Mouse (Mus musculus) embryonic facial prominence, embryonic 11.5 days (tissue): ENCODE measurements around the gene Mdm2. TPM values are rescaled to one million over a fixed set of nuclear protein-coding genes. Genes with fewer than 3 reads are reported as not detected.
"Not testable (repeated sequence)": the region's sequence is repeated elsewhere in the genome, so short reads cannot be mapped to it uniquely, and the experiment has no call there.

Experiments used
- ATAC-seq: fragments of 200-750 bp; cut with Nextera tagmentation; replicated peaks from 2 replicates; pipeline ENCODE4 v1.8.0; 2017; ENCODE audit warnings: low read depth; ENCODE audit not compliant: insufficient number of reproducible peaks, low FRiP score, low TSS enrichment
- DNase-seq: peaks from one replicate; pipeline ENCODE4 v3.0.0-alpha.2; 2015; ENCODE audit warnings: low spot score
- H3K27ac ChIP-seq: fragments of 300-500 bp; sonication (generic); replicated peaks from 2 replicates; pipeline ENCODE4 v1.5.1; 2014; ENCODE audit warnings: mild to moderate bottlenecking, low read depth, low read length, control low read depth
- H3K27me3 ChIP-seq: fragments of 300-500 bp; sonication (generic); 2 replicates; pipeline ENCODE4 v1.6.1; 2014; ENCODE audit warnings: mild to moderate bottlenecking, low read length, moderate library complexity, mixed read lengths; ENCODE audit not compliant: control insufficient read depth, insufficient read depth
- H3K36me3 ChIP-seq: fragments of 300-500 bp; sonication (generic); replicated peaks from 2 replicates; pipeline ENCODE4 v1.6.1; 2014; ENCODE audit warnings: low read depth, mild to moderate bottlenecking, low read length, moderate library complexity, mixed read lengths; ENCODE audit not compliant: control insufficient read depth, insufficient read depth
- H3K4me1 ChIP-seq: fragments of 300-500 bp; sonication (generic); 2 replicates; pipeline ENCODE4 v1.6.1; 2014; ENCODE audit warnings: low read length, mixed read lengths; ENCODE audit not compliant: control insufficient read depth, insufficient read depth
- H3K4me2 ChIP-seq: fragments of 300-500 bp; sonication (generic); 2 replicates; pipeline ENCODE4 v1.6.1; 2014; ENCODE audit warnings: low read depth, mild to moderate bottlenecking, control low read depth, low read length, moderate library complexity
- H3K4me3 ChIP-seq: fragments of 300-500 bp; sonication (generic); 2 replicates; pipeline ENCODE4 v1.5.1; 2014; ENCODE audit warnings: low read depth, low read length, control low read depth
- H3K9ac ChIP-seq: fragments of 300-500 bp; sonication (generic); replicated peaks from 2 replicates; pipeline ENCODE4 v1.6.1; 2014; ENCODE audit warnings: mild to moderate bottlenecking, control low read depth, low read length
- H3K9me3 ChIP-seq: fragments of 300-500 bp; sonication (generic); replicated peaks from 2 replicates; pipeline ENCODE4 v1.6.1; 2016; ENCODE audit warnings: mild to moderate bottlenecking, low read length, inconsistent platforms, mixed read lengths; ENCODE audit not compliant: control insufficient read depth
- WGBS: fragments of 180-500 bp; shearing (Covaris S2); extraction: QIAGEN DNeasy Blood & Tissue Kit; methylation state at CpG from one replicate; pipeline ENCODE4 v1.1.7; 2014; 5-methylcytosine and 5-hydroxymethylcytosine counted together
- polyA plus RNA-seq: library from polyadenylated mRNA; unstranded; fragments of >200 nt; fragmentation: Nextera tagmentation; extraction: Ambion mirVana; gene quantifications from 2 replicates; pipeline ENCODE4 v1.2.1, GENCODE M21; 2014

Gene Mdm2
- polyA plus RNA-seq, 1 experiment from 2014 or later = 47.7 TPM

DNA sequence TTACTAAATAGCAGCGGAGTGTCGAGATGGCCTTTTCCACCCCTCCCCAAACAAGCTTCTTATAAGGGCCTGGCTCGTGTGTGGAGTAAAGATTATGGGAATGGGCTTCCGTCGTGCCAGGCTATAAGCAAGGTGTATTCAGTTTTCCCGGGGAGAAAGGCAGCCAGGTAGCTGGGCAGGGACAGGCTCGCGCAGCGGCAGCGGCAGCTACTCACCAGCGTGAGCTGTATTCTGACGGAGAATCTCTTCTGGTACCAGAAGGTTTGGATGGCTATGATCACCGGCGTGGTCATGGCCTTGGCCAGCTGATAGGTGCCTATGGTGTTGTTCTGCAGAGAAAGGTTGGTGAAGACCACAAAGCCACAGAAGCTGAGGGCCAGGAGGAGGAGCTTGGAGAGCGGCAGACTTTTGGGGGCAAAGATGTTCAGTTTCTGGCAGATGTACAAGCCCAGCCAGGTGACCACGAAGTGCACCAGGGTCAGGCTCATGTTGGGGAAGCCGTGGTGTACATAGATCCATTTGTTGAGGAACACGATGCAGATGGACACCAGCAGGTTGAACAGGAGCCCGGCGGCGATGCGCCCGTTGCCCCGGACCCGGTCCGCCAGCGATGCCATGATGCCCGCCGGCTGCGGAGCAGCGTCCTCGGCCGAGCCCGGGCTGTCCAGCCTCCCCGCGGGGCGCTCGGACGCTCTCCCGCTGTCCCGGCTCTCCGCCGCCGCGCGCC, 35.2 kb upstream of the Mdm2 start:
- DNase-seq (peak; percentile 17), ATAC-seq (peak; percentile 14)
- H3K4me1 ChIP-seq, H3K36me3 ChIP-seq, H3K27ac ChIP-seq, H3K27me3 ChIP-seq, H3K9me3 ChIP-seq: not testable (repeated sequence)
- Histone ChIP-seq H3K4me2 (peak overlapping the region; percentile 60), H3K4me3 (peak overlapping the region; percentile 50), H3K9ac (peak overlapping the region; percentile 52)
- WGBS = under 1% methylated on average over 14 of the region's 46 CpGs

DNA sequence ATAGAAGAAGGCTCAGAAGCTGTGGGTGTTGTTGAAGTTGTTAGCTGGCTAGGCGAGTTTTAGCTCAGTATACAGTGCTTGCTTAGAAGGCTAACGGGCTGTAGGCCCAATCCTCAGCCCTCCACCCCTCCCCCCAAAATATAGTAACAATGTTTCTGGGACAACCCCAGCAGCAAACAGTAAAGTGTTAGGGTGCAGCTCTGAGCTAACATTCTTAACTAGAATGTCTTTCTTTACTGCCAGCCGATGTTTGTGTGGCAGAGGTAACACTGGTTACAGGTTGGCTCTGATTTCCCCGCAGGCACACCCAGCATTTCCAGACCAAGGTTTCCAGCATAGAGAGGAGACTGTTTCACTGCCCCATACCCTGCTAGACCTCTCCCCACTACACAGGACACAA, 33.4 kb upstream of the Mdm2 start:
- Histone ChIP-seq H3K9me3 (no peaks in the 10 kb centered on the region), H3K4me3 (no peak overlapping the region), H3K4me1 (no peaks in the 10 kb centered on the region; the same call in 1 of the 2 replicates), H3K27me3 (no peaks in the 10 kb centered on the region), H3K9ac (no peak overlapping the region), H3K27ac (no peak overlapping the region), H3K36me3 (peaks cover 2% of the 10 kb centered on the region; the same call in 1 of the 2 replicates), H3K4me2 (no peak overlapping the region)
- no peak for DNase-seq
- WGBS = 86% methylated on average over 4 of the region's 4 CpGs
- no peak for ATAC-seq

DNA sequence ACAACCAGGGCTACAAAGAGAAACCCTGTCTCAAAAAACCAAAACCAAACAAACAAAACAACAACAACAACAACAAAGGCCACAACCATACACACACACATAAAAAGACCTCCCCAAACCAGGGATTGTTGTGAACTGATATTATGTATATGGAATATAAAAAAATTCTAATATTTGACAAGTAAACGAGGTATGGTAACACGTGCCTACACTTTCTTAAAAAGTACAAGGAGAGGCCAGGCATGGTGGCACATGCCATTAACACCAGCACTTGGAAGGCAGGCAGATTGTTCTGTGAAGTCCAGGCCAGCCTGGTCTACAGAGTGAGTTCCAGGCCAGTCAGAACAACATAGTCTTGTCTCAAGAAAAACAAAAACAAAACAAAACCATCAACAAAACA, 32.6 kb upstream of the Mdm2 start:
- H3K27me3 ChIP-seq = no peaks in the 10 kb centered on the region
- peaks cover 4% of the 10 kb centered on the region; the same call in 1 of the 2 replicates for H3K36me3 ChIP-seq
- H3K4me1 ChIP-seq = no peaks in the 10 kb centered on the region; the same call in 1 of the 2 replicates
- H3K27ac ChIP-seq = no peak overlapping the region
- H3K4me2 ChIP-seq = no peak overlapping the region
- no peak for ATAC-seq
- no peak overlapping the region for H3K4me3 ChIP-seq
- no peak for DNase-seq
- no peaks in the 10 kb centered on the region for H3K9me3 ChIP-seq
- H3K9ac ChIP-seq = no peak overlapping the region
- WGBS = 90% methylated on average over 2 of the region's 2 CpGs

DNA sequence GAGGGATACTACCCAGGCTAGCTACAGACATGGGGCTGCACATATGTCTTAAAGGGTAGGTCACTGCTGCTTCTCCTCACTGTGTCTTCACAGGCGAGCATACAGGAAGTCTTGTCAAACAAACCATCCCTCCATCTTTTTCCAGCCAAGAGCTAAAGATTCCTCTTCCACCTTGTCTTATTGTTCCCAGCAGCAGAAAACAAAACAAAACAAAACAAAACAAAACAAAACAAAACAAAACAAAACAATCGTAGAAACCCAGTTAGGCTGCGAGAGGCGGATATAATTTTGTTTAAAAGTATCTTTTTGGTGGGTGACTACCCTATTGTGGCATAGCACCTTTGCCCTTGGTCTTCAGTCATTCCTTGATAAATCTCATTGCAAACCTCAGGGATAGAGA, 32.1 kb upstream of the Mdm2 start:
- H3K27me3 ChIP-seq = no peaks in the 10 kb centered on the region
- no peak overlapping the region for H3K4me2 ChIP-seq
- H3K9me3 ChIP-seq = no peaks in the 10 kb centered on the region
- H3K4me1 ChIP-seq = no peaks in the 10 kb centered on the region; the same call in 1 of the 2 replicates
- WGBS = 93% methylated on average over 4 of the region's 4 CpGs
- H3K36me3 ChIP-seq = peaks cover 5% of the 10 kb centered on the region; the same call in 1 of the 2 replicates
- no peak overlapping the region for H3K9ac ChIP-seq
- no peak overlapping the region for H3K4me3 ChIP-seq
- ATAC-seq = no peak
- no peak overlapping the region for H3K27ac ChIP-seq
- no peak for DNase-seq

DNA sequence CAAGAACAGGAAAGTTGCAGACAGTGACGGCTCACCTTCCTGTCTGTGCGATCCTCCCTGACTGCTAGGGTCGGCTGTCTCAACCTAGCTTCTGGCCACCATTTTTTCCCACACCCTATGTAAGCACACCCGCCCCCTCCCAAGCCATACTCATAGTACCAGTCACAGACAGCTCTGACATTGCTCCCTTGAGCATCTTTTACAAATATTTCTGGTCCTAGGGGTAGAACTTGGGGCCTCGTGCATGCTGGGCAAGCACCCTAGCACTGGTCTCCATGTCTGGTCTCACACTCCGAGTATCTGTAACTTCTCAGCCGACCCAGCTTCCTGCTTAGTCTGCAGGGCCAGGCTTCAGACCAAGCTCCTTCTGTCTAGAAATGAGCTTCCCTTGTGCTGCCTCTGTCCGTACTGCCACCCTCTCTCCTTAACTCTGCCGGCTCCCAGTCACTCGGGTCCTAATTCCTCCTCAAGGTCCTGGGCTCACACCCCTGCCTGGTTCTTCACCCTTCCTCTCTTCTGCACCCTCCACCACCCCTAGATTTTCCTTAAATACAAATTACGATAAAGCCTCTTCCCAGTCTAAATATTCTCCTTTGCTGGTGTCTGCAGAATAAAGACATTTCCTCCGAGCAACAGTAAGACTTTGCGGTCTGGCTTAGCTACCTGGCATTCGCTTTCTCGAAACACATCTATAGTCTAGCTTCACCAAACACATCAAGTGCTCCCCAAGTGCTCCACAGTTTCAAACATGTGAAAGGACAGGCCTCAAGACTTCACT, 31.3 kb upstream of the Mdm2 start:
- 73% methylated on average over 15 of the region's 15 CpGs for WGBS
- Histone ChIP-seq H3K27me3 (no peaks in the 10 kb centered on the region), H3K4me1 (no peaks in the 10 kb centered on the region; the same call in 1 of the 2 replicates), H3K4me3 (no peak overlapping the region), H3K4me2 (no peak overlapping the region), H3K27ac (0 out of 2 replicates have a peak overlapping the region, but pooled peaks have one; percentile 13), H3K36me3 (peaks cover 5% of the 10 kb centered on the region; the same call in 1 of the 2 replicates), H3K9me3 (no peaks in the 10 kb centered on the region), H3K9ac (peak overlapping the region; percentile 10)
- ATAC-seq (no peak), DNase-seq (no peak)

DNA sequence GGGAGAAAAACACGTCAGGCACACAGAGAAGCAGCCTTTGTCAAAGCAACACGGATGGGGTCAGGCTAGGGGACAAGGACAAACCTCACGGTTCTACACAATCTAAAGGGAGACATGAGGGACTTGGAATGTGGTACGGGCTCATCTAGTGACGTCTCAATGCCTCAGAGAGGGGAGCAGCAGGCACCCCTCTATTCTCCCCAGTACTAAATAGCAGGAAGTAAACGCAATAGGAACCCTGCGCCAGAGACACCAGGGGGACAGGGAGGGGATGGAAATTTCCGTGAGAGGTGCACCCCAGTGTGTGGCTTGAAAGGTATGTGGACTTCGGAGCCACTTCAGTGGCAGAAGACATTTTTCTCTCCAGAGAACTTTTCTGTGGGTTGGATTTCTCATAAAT, 30.4 kb upstream of the Mdm2 start:
- no peak for DNase-seq
- no peak overlapping the region for H3K9ac ChIP-seq
- no peak for ATAC-seq
- whole genome bisulfite sequencing = 79% methylated on average over 9 of the region's 9 CpGs
- no peak overlapping the region for H3K4me3 ChIP-seq
- H3K36me3 ChIP-seq = peaks cover 5% of the 10 kb centered on the region; the same call in 1 of the 2 replicates
- H3K27ac ChIP-seq = no peak overlapping the region
- H3K4me1 ChIP-seq = no peaks in the 10 kb centered on the region; the same call in 1 of the 2 replicates
- H3K4me2 ChIP-seq = no peak overlapping the region
- no peaks in the 10 kb centered on the region for H3K27me3 ChIP-seq
- no peaks in the 10 kb centered on the region for H3K9me3 ChIP-seq

DNA sequence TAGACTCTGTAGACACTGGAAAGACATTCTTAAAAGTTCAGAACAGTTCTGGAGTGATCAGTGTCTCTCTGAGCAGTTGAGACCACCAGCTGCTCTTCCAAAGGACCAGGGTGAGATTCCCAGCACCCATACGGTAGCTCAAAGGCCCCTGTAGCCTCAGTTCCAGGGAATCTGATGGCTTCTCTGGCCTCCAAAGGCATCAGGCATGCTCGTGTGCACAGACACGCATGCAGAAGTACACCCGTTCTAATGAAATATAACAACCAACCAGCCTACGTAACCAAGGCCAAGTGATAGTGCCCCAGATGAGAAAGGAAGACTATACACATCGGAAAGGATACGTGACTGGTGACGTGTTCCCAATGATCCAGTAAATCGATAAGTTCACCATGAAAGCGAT, 29.6 kb upstream of the Mdm2 start:
- Histone ChIP-seq H3K4me2 (no peak overlapping the region), H3K4me3 (no peak overlapping the region), H3K9me3 (no peaks in the 10 kb centered on the region), H3K4me1 (no peaks in the 10 kb centered on the region; the same call in 1 of the 2 replicates), H3K27me3 (no peaks in the 10 kb centered on the region), H3K9ac (no peak overlapping the region), H3K36me3 (peaks cover 5% of the 10 kb centered on the region; the same call in 1 of the 2 replicates), H3K27ac (no peak overlapping the region)
- no peak for ATAC-seq
- 95% methylated on average over 10 of the region's 10 CpGs for WGBS
- DNase-seq = no peak

DNA sequence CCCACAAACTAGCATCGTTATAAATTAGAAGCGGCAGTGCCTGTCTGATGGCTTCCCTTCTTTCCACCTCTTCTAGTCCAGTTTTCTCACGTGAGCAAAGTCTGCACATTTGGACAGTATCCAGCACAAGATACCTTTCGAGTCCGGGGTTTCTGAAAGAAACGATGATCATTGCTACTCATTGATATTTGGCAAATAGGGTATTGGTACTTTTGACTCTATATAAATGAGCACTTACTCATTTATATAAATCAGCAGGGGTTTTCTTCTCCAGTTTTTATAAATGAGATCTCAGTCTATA, 29.0 kb upstream of the Mdm2 start:
- H3K9me3 ChIP-seq = no peaks in the 10 kb centered on the region
- no peak overlapping the region for H3K27ac ChIP-seq
- no peaks in the 10 kb centered on the region; the same call in 1 of the 2 replicates for H3K4me1 ChIP-seq
- ATAC-seq = no peak
- H3K27me3 ChIP-seq = no peaks in the 10 kb centered on the region
- H3K4me3 ChIP-seq = no peak overlapping the region
- DNase-seq = no peak
- peaks cover 5% of the 10 kb centered on the region; the same call in 1 of the 2 replicates for H3K36me3 ChIP-seq
- no peak overlapping the region for H3K4me2 ChIP-seq
- WGBS = 93% methylated on average over 6 of the region's 6 CpGs
- H3K9ac ChIP-seq = no peak overlapping the region
